Mouse (Mus musculus): ENCODE measurements around the gene Lgals1. TPM values are rescaled to one million over a fixed set of nuclear protein-coding genes. Genes with fewer than 3 reads are reported as not detected.

Gene Lgals1
- polyA plus RNA-seq, 1 experiment from 2014 or later = 598 TPM

Small RNA genes lying within 50 kb of the gene (microRNA-seq; reads per million reads assigned to microRNA genes)
- 1.2 reads per million for gene Mir6955 (ENCODE audit: borderline number of aligned reads)

Other genes starting within 250 kb of the Lgals1 start
- gene Elfn2, start 208.0 kb upstream of the Lgals1 start, polyA plus RNA-seq (2015; fragmentation: Nextera tagmentation; extraction: Ambion mirVana) = 0.91 and 1.3 TPM in 2 replicates
- 55.2 TPM in 2 replicates for gene Mfng, start 153.2 kb upstream of the Lgals1 start, polyA plus RNA-seq (2015; fragmentation: Nextera tagmentation; extraction: Ambion mirVana)
- 2.6 and 2.8 TPM in 2 replicates for gene Card10, start 123.7 kb upstream of the Lgals1 start, polyA plus RNA-seq (2015; fragmentation: Nextera tagmentation; extraction: Ambion mirVana)
- gene Cdc42ep1, start 84.1 kb upstream of the Lgals1 start, polyA plus RNA-seq (2015; fragmentation: Nextera tagmentation; extraction: Ambion mirVana) = 3.9 and 4.0 TPM in 2 replicates
- 3.3 and 5.1 TPM in 2 replicates for gene Lgals2, start 71.2 kb upstream of the Lgals1 start, polyA plus RNA-seq (2015; fragmentation: Nextera tagmentation; extraction: Ambion mirVana)
- gene Gga1, start 49.5 kb upstream of the Lgals1 start, polyA plus RNA-seq (2015; fragmentation: Nextera tagmentation; extraction: Ambion mirVana) = 42.4 and 42.5 TPM in 2 replicates
- gene Gm49510, start 27.1 kb upstream of the Lgals1 start, polyA plus RNA-seq (2015; fragmentation: Nextera tagmentation; extraction: Ambion mirVana) = 0.10 and 0.32 TPM in 2 replicates
- 27.7 and 39.1 TPM in 2 replicates for gene Sh3bp1, start 27.0 kb upstream of the Lgals1 start, polyA plus RNA-seq (2015; fragmentation: Nextera tagmentation; extraction: Ambion mirVana)
- gene Pdxp, start 12.8 kb upstream of the Lgals1 start, polyA plus RNA-seq (2015; fragmentation: Nextera tagmentation; extraction: Ambion mirVana) = 16.3 and 16.5 TPM in 2 replicates
- gene Nol12, start 8.2 kb downstream of the Lgals1 start, polyA plus RNA-seq (2015; fragmentation: Nextera tagmentation; extraction: Ambion mirVana) = 59.3 and 59.9 TPM in 2 replicates
- gene Triobp, start 21.0 kb downstream of the Lgals1 start, polyA plus RNA-seq (2015; fragmentation: Nextera tagmentation; extraction: Ambion mirVana) = 16.3 and 18.0 TPM in 2 replicates
- gene H1f0, start 101.7 kb downstream of the Lgals1 start, polyA plus RNA-seq (2015; fragmentation: Nextera tagmentation; extraction: Ambion mirVana) = 303 and 311 TPM in 2 replicates
- 0.14 and 0.21 TPM in 2 replicates for gene Galr3, start 115.2 kb downstream of the Lgals1 start, polyA plus RNA-seq (2015; fragmentation: Nextera tagmentation; extraction: Ambion mirVana)
- 60.0 and 62.6 TPM in 2 replicates for gene Ankrd54, start 136.2 kb downstream of the Lgals1 start, polyA plus RNA-seq (2015; fragmentation: Nextera tagmentation; extraction: Ambion mirVana)
- gene Eif3l, start 148.5 kb downstream of the Lgals1 start, polyA plus RNA-seq (2015; fragmentation: Nextera tagmentation; extraction: Ambion mirVana) = 200 and 212 TPM in 2 replicates
- gene Micall1, start 182.2 kb downstream of the Lgals1 start, polyA plus RNA-seq (2015; fragmentation: Nextera tagmentation; extraction: Ambion mirVana) = 3.3 and 4.6 TPM in 2 replicates
- 284 and 300 TPM in 2 replicates for gene Polr2f, start 214.3 kb downstream of the Lgals1 start, polyA plus RNA-seq (2015; fragmentation: Nextera tagmentation; extraction: Ambion mirVana)
- 2.4 and 4.0 TPM in 2 replicates for gene 1700088E04Rik, start 214.5 kb downstream of the Lgals1 start, polyA plus RNA-seq (2015; fragmentation: Nextera tagmentation; extraction: Ambion mirVana)
- gene Sox10, start 238.5 kb downstream of the Lgals1 start, polyA plus RNA-seq (2015; fragmentation: Nextera tagmentation; extraction: Ambion mirVana) = 0.08 and 0.26 TPM in 2 replicates